Mouse (Mus musculus) heart, postnatal 0 days (tissue): ENCODE measurements at regions not wholly inside any gene's neighbourhood (a gene's known extent, or its start where the extent isn't known, plus 50 kb on each side); places are given as distances from the start of the nearest gene placed in this dataset.

ENCODE experiments used
- ATAC-seq: fragments of 200-750 bp; cut with Nextera tagmentation; 2 replicates; pipeline ENCODE4 v1.8.0; 2017; ENCODE audit warnings: low read depth, moderate number of reproducible peaks, moderate library complexity; ENCODE audit not compliant: insufficient read depth
- DNase-seq: peaks from one replicate; pipeline ENCODE4 v3.0.0-alpha.2; 2016; ENCODE audit warnings: low spot score
- H3K27ac ChIP-seq: fragments of 300-500 bp; sonication (generic); 2 replicates; pipeline ENCODE4 v1.5.1; 2014; ENCODE audit warnings: low read depth, mild to moderate bottlenecking
- H3K27me3 ChIP-seq: fragments of 300-500 bp; sonication (generic); 2 replicates; pipeline ENCODE4 v1.6.1; 2014; ENCODE audit warnings: low read length, mixed read lengths; ENCODE audit not compliant: control insufficient read depth, insufficient read depth
- H3K36me3 ChIP-seq: fragments of 300-500 bp; sonication (generic); replicated peaks from 2 replicates; pipeline ENCODE4 v1.6.1; 2014; ENCODE audit warnings: low read length, mixed read lengths; ENCODE audit not compliant: control insufficient read depth, insufficient read depth
- H3K4me1 ChIP-seq: fragments of 300-500 bp; sonication (generic); 2 replicates; pipeline ENCODE4 v1.6.1; 2014; ENCODE audit warnings: antibody characterized with exemption; ENCODE audit not compliant: control insufficient read depth, insufficient read depth
- H3K4me2 ChIP-seq: fragments of 300-500 bp; sonication (generic); 2 replicates; pipeline ENCODE4 v1.6.1; 2014; ENCODE audit warnings: low read depth, mild to moderate bottlenecking, low read length, moderate library complexity
- H3K4me3 ChIP-seq: fragments of 300-500 bp; sonication (generic); 2 replicates; pipeline ENCODE4 v1.5.1; 2014; ENCODE audit warnings: low read depth, low read length
- H3K9ac ChIP-seq: fragments of 300-500 bp; sonication (generic); replicated peaks from 2 replicates; pipeline ENCODE4 v1.6.1; 2014; ENCODE audit warnings: low read depth, low read length, mixed read lengths
- H3K9me3 ChIP-seq: fragments of 300-500 bp; sonication (generic); replicated peaks from 2 replicates; pipeline ENCODE4 v1.6.1; 2016; ENCODE audit warnings: low read length; ENCODE audit not compliant: control insufficient read depth
- CTCF ChIP-seq: IDR thresholded peaks from 2 replicates; pipeline ENCODE4 v1.5.1; 2016; ENCODE audit warnings: antibody characterized with exemption, control low read depth, low read depth
- EP300 ChIP-seq: IDR thresholded peaks from 2 replicates; pipeline ENCODE4 v1.6.1; 2016; ENCODE audit warnings: antibody characterized with exemption, low read depth
- whole genome bisulfite sequencing: fragments of 180-500 bp; shearing (Covaris S2); extraction: QIAGEN DNeasy Blood & Tissue Kit; methylation state at CpG from one replicate; pipeline ENCODE4 v1.1.7; 2014; 5-methylcytosine and 5-hydroxymethylcytosine counted together

- no peak for TF ChIP-seq EP300
- no peak for TF ChIP-seq CTCF
- Histone ChIP-seq H3K27ac (no peak overlapping the region), H3K9me3 (no peaks in the 10 kb centered on the region), H3K9ac (no peak overlapping the region), H3K4me1 (no peaks in the 10 kb centered on the region), H3K36me3 (no peaks in the 10 kb centered on the region), H3K4me3 (no peak overlapping the region), H3K4me2 (no peak overlapping the region), H3K27me3 (no peaks in the 10 kb centered on the region)
- WGBS = 57% methylated on average over 1 of the region's 1 CpGs
- no peak for DNase-seq
- no peak for ATAC-seq
Observed at GRCm38 (mm10) chr2:95637533-95637932, 680.4 kb upstream of the Lrrc4c start.

- DNase-seq = no peak
- no peak overlapping the region for H3K4me3 ChIP-seq
- no peaks in the 10 kb centered on the region for H3K36me3 ChIP-seq
- 69% methylated on average over 6 of the region's 6 CpGs for WGBS
- H3K4me2 ChIP-seq = no peak overlapping the region
- no peak for ATAC-seq
- H3K4me1 ChIP-seq = no peaks in the 10 kb centered on the region
- TF ChIP-seq EP300 (no peak), CTCF (peak; percentile 23; the same call in 1 of the 2 replicates)
- no peaks in the 10 kb centered on the region for H3K27me3 ChIP-seq
- no peak overlapping the region for H3K9ac ChIP-seq
- no peak overlapping the region for H3K27ac ChIP-seq
- H3K9me3 ChIP-seq = no peaks in the 10 kb centered on the region
Observed at GRCm38 (mm10) chr2:95674347-95674746, 643.6 kb upstream of the Lrrc4c start.

GRCm38 (mm10) chr2:95715355-95715754 is 602.6 kb upstream of the Lrrc4c start:
- no peaks in the 10 kb centered on the region for H3K27me3 ChIP-seq
- no peaks in the 10 kb centered on the region for H3K36me3 ChIP-seq
- no peak overlapping the region for H3K9ac ChIP-seq
- ATAC-seq = no peak
- H3K4me3 ChIP-seq = no peak overlapping the region
- no peak for TF ChIP-seq CTCF
- no peak for TF ChIP-seq EP300
- no peak overlapping the region for H3K4me2 ChIP-seq
- WGBS = 65% methylated on average over 2 of the region's 2 CpGs
- H3K27ac ChIP-seq = no peak overlapping the region
- no peak for DNase-seq
- H3K9me3 ChIP-seq = no peaks in the 10 kb centered on the region
- H3K4me1 ChIP-seq = no peaks in the 10 kb centered on the region
